Mouse (Mus musculus): ENCODE measurements at regions not wholly inside any gene's neighbourhood (a gene's known extent, or its start where the extent isn't known, plus 50 kb on each side); places are given as distances from the start of the nearest gene placed in this dataset.
"Not testable (repeated sequence)": the region's sequence is repeated elsewhere in the genome, so short reads cannot be mapped to it uniquely, and the experiment has no call there.

DNA sequence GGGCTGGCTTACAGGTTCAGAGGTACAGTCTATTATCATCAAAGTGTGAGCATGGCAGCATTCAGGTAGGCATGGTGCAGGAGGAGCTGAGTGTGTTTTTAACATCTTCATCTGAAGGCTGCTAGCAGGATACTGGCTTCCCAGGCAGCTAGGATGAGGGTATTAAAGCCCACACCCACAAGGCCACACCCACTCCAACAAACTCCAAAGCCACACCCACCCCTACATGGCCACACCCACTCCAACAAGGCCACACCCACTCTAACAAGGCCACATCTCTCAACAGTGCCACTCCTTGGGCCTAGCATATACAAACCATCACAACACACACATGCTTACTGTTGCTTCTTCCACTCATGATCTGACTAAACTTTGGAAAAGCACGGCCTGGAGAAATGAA, 172.5 kb downstream of the Msrb3 start:
- DNase-seq = no peak
- intact Hi-C loops (cut with DNase I) = no loop called here

DNA sequence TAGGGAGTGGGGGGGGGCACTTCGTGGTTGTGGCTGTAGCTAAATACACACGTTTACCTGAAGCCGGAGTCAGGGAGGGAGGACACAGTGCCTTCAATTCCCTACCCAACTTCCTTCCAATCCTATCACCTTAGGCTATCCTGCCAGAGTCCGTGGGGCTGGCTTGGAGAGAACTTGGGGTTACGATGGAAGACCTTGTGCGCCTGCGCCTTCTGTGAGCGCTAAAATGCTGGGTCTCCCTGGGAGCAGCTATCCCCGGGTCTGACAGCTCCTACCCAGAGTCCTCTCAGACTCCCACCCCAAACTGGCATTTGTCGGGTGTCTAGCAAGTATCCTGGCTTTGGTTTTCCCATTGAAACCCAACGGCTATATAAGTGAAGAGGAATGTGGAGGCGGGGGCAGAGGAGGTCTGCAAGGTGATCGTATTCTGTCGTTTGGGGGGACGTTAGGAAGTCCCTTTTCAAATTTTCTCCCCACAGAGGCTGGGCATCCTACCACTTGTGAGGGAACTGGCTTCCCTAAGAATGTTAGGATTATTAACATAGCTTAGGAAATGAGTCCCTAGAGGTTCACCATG, 176.9 kb downstream of the Msrb3 start:
- intact Hi-C loops (cut with DNase I) = no loop called here
- no peak for DNase-seq

DNA sequence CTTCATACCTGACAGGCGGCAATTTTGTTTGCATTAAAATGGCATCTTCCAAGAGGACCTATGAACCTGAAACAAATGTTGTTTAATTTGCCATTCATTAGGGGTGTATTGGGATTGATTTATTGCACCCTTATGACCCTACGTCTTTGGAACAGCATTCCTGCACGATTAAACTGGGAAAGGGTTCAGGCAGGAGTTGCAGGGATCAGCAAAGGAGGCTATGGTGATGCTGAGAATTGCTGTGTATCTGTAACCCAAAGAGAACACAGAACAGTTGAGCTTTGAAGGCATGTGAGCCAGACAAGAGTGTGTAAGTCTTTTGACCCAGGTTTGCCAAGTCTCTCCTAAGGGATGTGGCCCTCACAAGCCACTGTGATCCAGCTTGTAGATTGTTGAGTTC, 177.9 kb downstream of the Msrb3 start:
- no peak for DNase-seq
- intact Hi-C loops (cut with DNase I) = no loop called here

DNA sequence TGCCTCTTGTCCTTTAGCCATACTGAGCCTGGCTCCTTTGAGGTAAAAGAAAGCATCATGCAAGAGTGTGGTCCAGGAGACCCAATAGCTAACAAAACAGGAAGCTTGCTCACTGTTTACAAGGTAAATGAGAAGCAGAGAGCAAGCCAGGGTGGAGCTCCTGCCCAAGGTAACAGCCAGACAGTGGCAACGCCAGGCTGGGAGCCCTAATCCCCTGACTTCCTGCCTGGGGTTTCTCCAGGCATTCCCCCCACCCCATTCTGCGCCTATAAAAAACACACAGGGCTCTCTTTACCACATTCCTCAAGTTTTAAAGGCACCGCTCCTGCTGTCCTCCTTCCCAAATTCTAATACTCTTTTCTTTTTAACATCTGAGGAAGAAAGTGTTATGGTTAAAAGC, 178.8 kb downstream of the Msrb3 start:
- DNase-seq = no peak
- intact Hi-C loops (cut with DNase I) = no loop called here

DNA sequence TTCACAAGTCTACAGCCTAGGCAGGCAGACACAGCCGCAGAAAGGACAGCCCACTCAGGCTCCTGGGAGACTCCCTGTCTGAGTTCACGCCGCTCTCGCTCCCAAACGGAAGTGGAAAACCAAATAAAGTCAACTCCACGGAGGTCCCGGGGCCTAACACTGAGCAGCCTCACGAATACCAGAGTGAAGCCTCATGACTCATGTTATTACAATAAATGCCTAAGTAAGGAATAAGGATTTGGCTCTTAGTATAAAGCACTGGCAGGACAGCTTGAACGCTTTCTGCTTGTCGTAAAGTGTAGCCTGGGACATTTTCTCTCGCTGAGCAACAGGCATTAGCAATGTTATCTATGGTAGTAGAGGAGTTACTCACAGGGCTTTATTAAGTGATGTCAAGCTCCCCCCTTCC, 181.7 kb downstream of the Msrb3 start:
- DNase-seq = peak; percentile 64
- intact Hi-C loops (cut with DNase I) = no loop called here

DNA sequence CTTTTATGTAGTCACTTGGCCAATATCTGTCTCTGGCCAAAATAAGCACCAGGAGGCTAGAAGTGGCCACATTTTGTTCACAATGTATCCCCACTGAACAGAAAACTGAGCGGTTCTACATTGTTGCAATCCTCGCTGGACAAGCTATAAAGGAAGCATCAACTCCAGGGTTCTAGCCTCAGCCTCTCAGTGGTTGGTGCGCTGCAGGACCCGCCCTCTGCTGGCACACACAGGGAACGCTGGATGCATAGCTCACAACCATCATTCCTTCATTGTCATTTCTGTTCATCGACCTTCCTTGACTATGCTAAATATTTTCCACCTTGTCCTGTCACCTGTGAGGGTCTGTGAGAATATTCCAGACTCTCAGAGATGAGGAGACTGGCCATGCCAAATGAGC, 182.5 kb downstream of the Msrb3 start:
- intact Hi-C loops (cut with DNase I) = no loop called here
- no peak for DNase-seq

DNA sequence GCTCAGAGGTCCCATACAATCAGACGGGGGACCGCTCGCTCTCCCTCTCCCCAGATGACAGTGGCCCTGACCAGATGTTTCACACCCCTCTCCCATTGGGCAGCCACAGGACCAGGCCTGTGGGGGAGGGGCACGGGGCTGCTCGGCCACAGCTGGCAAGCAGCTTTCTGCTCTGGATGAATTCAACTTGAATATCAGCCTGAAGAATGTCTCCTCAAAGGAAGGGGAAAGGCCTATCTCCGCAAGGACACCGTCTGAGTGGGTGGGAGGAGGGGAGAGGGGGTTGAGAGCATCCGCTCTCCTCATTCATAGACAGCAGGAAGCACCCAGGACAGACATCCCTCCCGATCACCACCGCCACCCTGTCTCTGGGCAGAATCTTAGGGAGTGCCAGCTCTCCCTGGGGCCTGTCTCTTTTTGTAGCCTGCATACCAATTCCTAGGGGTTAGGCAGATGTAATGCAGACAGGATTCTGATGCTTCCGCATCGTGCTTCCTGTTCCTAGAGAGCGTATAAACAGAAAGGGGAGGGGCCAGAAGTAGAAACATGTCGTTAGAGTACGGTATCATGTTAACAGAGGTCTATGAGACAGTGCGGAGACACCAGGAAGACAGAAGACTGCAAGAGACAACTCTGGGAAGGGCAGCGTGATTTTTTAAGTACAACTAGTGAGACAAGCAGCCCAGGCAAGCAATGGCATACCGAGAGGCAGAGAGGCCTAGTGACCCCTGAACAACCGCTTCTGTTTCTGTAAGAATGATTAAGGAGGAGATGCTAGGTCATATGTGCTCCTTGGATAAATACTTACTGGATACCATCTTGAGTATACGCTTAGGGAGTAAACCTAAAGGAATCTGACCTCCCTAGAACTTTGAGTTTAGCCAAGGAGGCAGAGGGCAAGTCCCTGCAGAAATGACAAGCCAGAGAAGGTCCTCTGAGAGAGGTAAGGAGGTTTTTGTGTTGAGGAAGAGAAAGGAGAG, 190.8 kb downstream of the Msrb3 start:
- DNase-seq = peak; percentile 10 to 39
- intact Hi-C loops (cut with DNase I) = no loop called here

DNA sequence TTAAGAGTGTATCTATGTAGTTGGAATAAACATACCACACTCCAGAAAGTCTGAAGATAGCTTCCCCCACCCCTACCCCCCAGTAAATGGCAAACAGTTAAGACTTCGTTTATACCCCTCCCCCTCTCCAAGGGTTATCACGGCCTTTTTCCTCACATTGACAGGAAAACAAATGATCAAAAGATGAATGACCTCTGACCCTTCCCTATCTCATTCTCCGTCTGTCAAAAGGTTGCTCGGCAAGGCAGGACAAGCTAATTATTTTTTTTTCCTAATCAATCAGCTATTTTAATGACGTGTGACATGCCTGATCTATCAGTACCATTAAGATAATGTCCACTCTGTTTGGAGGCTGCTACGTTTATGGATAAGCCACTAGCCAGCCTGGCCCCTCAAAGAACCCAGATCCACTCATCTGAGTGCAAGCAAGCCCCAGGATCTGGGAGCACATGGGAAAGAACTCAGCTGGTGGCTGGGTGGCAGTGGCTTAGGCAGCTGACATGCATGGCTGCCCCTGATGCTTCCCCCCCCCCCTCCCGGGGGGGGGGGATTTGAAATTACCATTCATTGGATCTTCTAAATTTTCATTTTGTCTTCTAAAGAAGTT, 192.1 kb downstream of the Msrb3 start:
- DNase-seq = no peak
- intact Hi-C loops (cut with DNase I) = loop anchor here (1.0 kb wide), 1 partner anchor 23 kb away; no protein-coding TSS in a partner anchor

DNA sequence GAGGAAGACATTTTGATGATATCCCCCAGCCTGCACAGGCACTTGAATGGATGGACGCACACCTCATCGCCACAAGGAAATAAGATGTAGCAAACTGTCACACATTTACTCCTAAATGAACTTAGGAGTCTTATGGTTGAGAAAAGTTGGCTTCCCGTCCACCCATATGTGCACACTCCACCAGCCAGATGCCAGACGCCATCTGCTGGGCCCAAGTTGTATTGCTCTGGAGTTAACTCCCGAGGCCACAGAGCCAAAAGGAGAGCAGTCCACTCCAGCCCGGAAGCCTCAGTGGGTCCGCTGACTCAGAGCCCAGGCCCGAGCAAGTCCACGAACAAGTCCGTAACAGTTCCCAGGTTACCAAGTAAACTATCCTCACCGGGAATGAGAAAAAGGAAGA, 197.1 kb downstream of the Msrb3 start:
- peak; percentile 84 to 90 for DNase-seq
- intact Hi-C loops (cut with DNase I) = loop anchor here (2.0 to 5.0 kb wide), 6 partner anchors 115 to 455 kb away; partner anchors contain the start of gene Hmga2

DNA sequence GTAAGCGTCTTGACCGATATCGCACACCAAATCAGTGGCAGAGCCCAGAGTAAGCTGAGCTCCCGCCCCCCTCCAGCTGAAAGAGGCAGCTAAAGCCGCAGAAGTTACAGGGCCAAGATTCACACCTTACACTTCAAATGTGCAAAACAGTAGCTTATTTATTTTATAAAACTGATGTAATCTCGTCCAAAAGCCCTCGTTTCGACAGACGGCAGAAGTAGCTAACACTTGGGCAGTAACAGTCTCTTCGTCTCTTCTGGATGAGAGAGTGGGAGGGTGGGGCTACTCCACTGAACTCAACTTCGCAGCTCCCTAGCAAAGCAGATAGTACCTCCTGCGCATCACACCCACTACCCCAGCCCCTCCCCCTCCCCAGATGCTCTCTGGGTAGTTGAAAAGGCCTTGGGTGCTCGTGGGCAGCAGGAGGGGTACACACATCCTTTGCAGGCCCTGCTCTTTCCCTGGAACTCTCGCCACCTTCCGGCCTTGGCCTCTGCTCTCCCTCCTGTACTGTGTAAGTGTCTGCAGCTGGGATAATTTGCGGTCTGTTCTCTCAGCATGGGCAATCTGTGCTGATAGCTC, 201.5 kb downstream of the Msrb3 start:
- DNase-seq = no peak
- intact Hi-C loops (cut with DNase I) = no loop called here

DNA sequence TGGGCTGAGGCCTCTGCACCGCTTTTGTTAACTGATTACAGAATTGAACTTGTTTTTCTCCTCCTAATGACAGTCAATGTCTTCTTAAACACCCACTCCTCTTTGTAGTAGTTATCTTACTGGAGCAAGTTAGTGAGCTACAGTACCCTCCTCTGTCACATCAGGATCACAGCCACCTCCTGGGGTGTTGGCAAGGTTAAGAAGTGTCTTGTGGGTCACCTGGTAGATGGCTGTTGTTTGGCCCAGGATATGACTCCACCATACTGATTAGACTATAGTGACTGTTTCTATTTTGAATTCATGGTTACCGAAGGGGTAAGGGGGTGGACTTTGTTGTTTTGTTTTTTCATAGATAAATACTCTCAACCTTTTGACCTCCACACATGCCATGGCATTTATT, 202.4 kb downstream of the Msrb3 start:
- intact Hi-C loops (cut with DNase I) = no loop called here
- no peak for DNase-seq

DNA sequence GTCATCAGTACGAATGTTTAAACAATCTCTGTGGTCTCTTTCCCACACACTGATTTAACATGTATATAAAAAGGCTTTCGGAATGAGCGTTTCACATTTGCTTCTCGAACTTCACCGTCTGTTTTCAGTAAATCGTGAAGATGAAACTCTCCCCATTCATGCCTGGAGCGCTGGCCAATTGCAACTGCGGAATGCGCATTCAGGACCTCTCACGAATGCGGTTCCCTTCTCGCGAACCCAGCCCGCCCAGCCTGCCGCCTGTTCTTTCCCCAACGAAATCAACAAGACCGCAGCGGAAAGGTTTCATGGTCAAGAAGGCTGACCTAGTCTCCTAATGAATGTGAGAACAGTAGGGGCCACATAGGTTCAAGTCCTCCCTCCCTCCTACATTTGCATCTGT, 204.4 kb downstream of the Msrb3 start:
- intact Hi-C loops (cut with DNase I) = no loop called here
- DNase-seq = peak in 1 of 2 experiments; percentile 32

DNA sequence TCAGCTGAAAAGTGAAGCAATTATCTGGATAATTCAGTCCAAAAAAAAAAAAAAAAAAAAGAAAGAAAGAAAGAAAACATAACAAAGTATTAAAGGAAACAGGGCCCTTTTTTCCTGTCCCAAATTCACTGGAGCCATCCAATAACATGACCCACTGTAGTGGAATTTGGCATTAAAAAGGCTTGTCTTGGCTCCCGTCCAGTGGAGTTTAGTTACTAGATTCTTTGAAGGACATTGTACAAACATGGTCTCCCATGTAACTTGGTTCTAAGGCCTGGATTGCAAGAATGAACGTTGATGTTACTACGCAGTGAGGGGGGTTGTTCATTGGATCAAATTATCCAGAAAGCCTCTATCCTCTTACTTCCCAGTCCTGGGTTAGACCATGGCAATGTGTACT, 207.4 kb downstream of the Msrb3 start:
- intact Hi-C loops (cut with DNase I) = no loop called here
- peak; percentile 65 to 79 for DNase-seq

DNA sequence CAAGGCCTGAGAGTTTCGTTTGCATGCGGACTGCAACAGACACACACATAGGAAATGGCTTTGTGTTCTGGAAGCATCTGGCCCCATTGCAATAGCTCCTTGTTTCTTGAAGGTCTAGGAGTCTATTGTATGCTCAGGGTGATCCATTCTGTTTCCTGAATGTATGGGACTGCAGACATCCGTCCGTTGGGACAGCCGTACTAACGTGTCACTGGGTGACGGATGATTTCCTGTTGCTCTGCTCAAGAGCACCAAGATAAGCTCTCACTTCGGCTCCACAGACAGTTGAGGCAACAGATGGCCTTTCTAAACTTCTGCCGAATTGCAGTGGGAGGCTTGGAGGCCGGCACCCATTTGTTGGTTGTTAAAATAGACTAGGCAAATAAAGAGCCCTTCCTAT, 209.9 kb upstream of the Hmga2 start:
- intact Hi-C loops (cut with DNase I) = no loop called here
- DNase-seq = no peak

DNA sequence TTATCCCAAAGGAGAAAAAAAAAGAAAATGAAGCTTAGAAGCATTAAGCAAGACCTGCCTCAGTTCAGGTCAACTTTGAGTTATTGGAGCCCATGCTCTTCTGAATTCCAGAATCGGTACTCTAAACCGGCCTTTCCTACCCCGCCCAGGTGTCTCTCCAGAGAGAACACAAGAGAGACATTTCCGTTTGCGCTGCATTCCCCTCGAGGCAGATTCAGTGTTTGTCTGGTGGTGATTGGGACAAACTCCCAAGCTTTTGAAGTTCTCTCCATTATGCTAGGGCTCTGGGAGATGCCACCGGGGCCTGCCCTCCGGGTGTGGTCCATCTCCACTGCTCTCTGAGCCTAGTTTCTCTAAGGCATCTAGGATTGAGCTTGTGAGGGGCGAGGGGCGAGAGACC, 205.8 kb upstream of the Hmga2 start:
- intact Hi-C loops (cut with DNase I) = no loop called here
- DNase-seq = no peak

DNA sequence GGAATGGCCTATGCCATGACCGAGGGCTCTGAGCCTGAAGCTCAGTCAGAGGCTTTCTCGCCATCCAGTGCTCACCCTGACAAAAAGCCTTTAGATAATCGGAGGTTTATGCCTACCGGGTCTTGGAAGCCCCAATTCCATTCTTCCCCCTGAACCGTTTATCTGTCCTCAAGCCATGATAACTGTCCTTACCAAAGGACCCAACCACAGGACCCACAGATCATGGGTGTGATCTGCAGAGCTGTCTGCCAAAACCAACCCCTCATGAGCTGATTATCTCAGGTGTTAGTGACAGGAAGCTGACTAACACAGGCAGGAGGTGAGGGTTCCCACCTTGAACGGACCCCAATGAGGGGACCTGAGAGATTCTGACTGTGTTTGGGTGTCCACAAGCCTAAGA, 203.7 kb upstream of the Hmga2 start:
- intact Hi-C loops (cut with DNase I) = no loop called here
- no peak for DNase-seq

DNA sequence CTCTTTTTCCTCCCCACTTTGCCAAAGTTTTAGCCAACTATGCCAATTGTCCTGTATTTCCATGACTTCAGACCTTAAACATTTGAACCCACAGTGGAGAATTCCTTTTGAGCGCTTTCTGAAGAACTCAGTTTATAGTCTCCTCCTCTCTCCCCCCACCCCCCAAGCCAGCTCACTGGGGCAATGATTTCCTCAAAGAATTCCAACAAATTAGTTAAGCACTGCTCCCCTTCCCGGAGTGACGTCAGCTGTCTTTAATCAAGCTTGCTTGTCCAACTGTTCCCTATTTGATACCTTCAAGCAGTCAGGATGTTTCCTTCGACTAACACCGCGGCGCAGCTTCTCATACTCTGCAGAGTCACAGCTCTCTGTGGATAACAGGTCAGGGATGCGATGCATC, 202.0 kb upstream of the Hmga2 start:
- intact Hi-C loops (cut with DNase I) = no loop called here
- DNase-seq = no peak

DNA sequence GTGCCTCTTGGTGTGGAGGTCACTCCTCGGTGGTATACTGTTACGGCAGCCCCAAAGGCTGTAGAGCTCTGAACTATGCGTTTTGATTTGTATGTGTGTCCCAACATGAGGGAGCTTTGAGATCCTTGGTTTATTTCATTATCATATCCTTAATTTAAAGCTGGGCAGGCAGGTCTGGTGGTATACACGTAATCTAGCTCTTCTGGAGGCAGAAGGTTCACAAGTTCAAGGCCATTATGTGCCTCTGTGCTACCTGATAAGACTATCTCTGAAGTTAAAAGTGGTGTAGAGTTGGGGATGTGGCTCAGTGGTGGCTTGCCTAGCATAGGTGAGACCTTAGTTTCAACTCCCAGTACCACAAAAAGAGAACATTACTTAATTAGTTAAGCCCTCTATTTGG, 199.1 kb upstream of the Hmga2 start:
- intact Hi-C loops (cut with DNase I) = no loop called here
- DNase-seq = no peak

DNA sequence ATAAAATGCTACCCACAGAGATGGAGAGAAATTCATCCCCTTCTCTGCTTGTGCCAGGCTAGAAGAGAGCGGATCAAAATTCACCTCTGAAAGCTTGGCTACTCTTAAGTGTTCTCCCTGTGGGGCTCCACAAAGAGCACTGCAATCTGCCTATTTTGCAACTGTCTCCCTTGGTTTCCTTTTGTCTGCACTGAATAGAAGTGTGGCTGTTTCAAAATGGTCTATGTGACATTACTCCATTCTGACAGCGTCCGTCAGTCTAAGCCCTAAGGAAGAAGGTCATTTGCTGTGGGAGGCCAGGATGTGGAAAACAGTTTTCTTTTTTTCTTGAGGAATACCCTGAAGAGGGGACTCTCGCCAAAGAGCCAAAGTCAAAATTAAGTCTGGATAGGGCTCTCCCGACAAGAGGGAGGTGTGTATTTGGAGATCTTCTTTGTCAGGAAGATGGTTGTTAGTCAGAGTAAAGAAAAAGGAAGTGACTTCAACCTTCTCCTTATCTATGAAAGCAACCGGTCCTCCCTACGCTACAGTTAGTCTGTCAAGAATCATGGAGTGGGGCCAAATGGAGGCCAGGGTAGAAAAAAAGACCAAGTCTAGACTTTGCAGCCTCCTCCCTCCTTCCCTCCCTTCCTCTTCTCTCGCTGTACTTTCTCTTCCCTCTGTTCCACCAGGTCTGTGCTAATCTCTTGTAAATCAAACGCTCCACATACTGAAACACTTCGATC, 198.2 kb upstream of the Hmga2 start:
- intact Hi-C loops (cut with DNase I) = no loop called here
- peak in 1 of 2 experiments; percentile 24 for DNase-seq

DNA sequence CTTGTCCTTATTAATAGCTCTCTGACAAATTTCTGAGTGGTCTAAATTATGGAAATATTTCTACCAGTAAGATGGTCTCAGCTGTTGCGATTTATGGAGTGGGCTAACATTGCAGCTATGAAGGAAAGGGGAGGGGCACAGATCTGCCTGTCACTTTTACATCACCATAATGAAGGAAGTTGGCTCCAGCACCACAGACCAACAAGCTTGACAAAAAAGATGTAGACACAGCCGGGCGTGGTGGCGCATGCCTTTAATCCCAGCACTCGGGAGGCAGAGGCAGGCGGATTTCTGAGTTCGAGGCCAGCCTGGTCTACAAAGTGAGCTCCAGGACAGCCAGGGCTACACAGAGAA, 191.4 kb upstream of the Hmga2 start:
- DNase-seq; intact Hi-C loops (cut with DNase I): not testable (repeated sequence)
